Mouse (Mus musculus): Measurements from ENCODE around the gene Il4ra. TPM values are rescaled to one million over a fixed set of nuclear protein-coding genes. Genes with fewer than 3 reads are reported as not detected.

Gene Il4ra
- polyA plus RNA-seq, 1 experiment from 2014 or later, result 1.8 TPM

- Histone ChIP-seq H3K9ac (replicated peaks; ENCODE audit: low read length) (no peak overlapping the region), H3K36me3 (replicated peaks; ENCODE audit: control insufficient read depth, insufficient read depth, low read depth, low read length) (no peaks in the 10 kb centered on the region), H3K4me3 (ENCODE audit: low read depth, low read length) (no peak overlapping the region), H3K27ac (replicated peaks; ENCODE audit: low read depth, low read length) (no peak overlapping the region), H3K9me3 (replicated peaks; ENCODE audit: control insufficient read depth, low read length) (no peaks in the 10 kb centered on the region), H3K4me1 (ENCODE audit: control insufficient read depth, insufficient read depth, low read length) (no peaks in the 10 kb centered on the region), H3K4me2 (ENCODE audit: low read depth, low read length) (no peak overlapping the region), H3K27me3 (ENCODE audit: control insufficient read depth, insufficient read depth, low read length) (no peaks in the 10 kb centered on the region)
- WGBS, result 93% methylated on average over 1 of the region's 1 CpGs
- no peak for ATAC-seq (replicated peaks; ENCODE audit: insufficient number of reproducible peaks, low FRiP score, low TSS enrichment, low read depth)
- DNase-seq (ENCODE audit: low spot score), result no peak
Observed at GRCm38 (mm10) chr7:125541026-125541425, 10.9 kb upstream of the Il4ra start.

DNA sequence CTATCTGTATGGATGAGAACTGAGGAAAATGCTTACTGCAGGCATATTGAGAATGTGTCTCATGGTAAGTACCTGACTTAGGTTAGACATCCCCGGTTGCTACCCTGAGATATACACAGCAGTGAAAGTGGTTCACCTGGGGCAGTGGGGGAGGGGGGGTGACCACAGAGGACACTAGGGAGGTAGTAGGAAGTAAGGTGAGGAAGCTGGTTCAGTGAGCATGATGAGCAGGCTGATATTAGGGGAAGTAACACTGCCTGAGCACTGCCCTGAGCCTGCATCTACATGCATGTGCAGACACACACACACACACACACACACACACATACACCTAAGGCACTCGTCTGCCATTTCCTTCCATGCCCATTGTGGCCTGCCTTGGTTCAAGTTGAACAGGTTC is 10.1 kb upstream of the Il4ra start:
- H3K4me2 ChIP-seq (ENCODE audit: low read depth, low read length), result no peak overlapping the region
- 76% methylated on average over 2 of the region's 2 CpGs for WGBS
- ATAC-seq (replicated peaks; ENCODE audit: insufficient number of reproducible peaks, low FRiP score, low TSS enrichment, low read depth) (no peak), DNase-seq (ENCODE audit: low spot score) (no peak)
- H3K9me3 ChIP-seq (replicated peaks; ENCODE audit: control insufficient read depth, low read length), result no peaks in the 10 kb centered on the region
- no peak overlapping the region for H3K4me3 ChIP-seq (ENCODE audit: low read depth, low read length)
- no peak overlapping the region for H3K9ac ChIP-seq (replicated peaks; ENCODE audit: low read length)
- no peaks in the 10 kb centered on the region for H3K27me3 ChIP-seq (ENCODE audit: control insufficient read depth, insufficient read depth, low read length)
- no peaks in the 10 kb centered on the region for H3K4me1 ChIP-seq (ENCODE audit: control insufficient read depth, insufficient read depth, low read length)
- H3K36me3 ChIP-seq (replicated peaks; ENCODE audit: control insufficient read depth, insufficient read depth, low read depth, low read length), result no peaks in the 10 kb centered on the region
- no peak overlapping the region for H3K27ac ChIP-seq (replicated peaks; ENCODE audit: low read depth, low read length)

DNA sequence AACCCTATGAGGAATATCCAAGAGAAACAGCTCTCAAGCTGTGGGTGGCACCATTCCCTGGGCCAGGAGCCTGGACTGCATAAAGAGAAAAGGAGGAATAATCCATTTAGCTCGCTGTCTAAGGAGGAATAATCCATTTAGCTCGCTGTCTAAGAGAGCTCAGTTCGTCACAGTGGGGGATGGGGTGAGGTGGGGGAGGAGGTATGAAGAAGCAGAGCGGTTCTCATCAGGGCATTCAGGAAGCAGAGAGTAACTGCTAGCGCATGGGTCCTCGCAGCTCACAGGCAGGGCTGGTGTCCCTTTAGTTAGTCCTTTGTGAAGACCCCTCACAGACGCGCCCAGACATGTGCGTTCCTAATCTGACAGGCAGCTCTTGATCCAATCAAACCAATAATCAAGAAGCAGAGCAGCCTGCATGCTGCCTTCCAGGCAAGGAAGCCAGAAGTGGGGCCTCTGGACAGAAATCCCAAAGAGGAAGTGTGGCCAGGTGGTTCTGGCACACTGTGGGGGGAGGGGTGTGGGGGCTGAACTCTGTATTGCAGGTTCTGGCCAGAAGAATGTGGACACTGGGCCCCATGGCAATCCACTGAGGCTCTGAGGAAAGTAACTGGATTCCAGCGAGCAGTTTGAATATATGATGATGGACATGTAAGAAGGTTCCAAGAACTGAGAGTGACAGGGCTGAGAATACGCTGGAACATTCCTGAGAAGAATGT is 9.4 kb upstream of the Il4ra start:
- Histone ChIP-seq H3K9me3 (replicated peaks; ENCODE audit: control insufficient read depth, low read length) (no peaks in the 10 kb centered on the region), H3K36me3 (replicated peaks; ENCODE audit: control insufficient read depth, insufficient read depth, low read depth, low read length) (no peaks in the 10 kb centered on the region), H3K4me3 (ENCODE audit: low read depth, low read length) (no peak overlapping the region), H3K4me2 (ENCODE audit: low read depth, low read length) (no peak overlapping the region), H3K9ac (replicated peaks; ENCODE audit: low read length) (no peak overlapping the region), H3K4me1 (ENCODE audit: control insufficient read depth, insufficient read depth, low read length) (no peaks in the 10 kb centered on the region), H3K27ac (replicated peaks; ENCODE audit: low read depth, low read length) (no peak overlapping the region), H3K27me3 (ENCODE audit: control insufficient read depth, insufficient read depth, low read length) (no peaks in the 10 kb centered on the region)
- 56% methylated on average over 11 of the region's 11 CpGs for WGBS
- ATAC-seq (replicated peaks; ENCODE audit: insufficient number of reproducible peaks, low FRiP score, low TSS enrichment, low read depth), result 0 out of 2 replicates have a peak, but pooled peaks have one; percentile 34
- peak; percentile 14 for DNase-seq (ENCODE audit: low spot score)

GRCm38 (mm10) chr7:125543497-125543896 is 8.4 kb upstream of the Il4ra start:
- no peak for DNase-seq (ENCODE audit: low spot score)

GRCm38 (mm10) chr7:125545331-125545730 is 6.6 kb upstream of the Il4ra start:
- Histone ChIP-seq H3K4me1 (ENCODE audit: control insufficient read depth, insufficient read depth, low read length) (no peaks in the 10 kb centered on the region), H3K9ac (replicated peaks; ENCODE audit: low read length) (no peak overlapping the region), H3K4me3 (ENCODE audit: low read depth, low read length) (no peak overlapping the region), H3K36me3 (replicated peaks; ENCODE audit: control insufficient read depth, insufficient read depth, low read depth, low read length) (no peaks in the 10 kb centered on the region), H3K9me3 (replicated peaks; ENCODE audit: control insufficient read depth, low read length) (no peaks in the 10 kb centered on the region), H3K27me3 (ENCODE audit: control insufficient read depth, insufficient read depth, low read length) (no peaks in the 10 kb centered on the region), H3K27ac (replicated peaks; ENCODE audit: low read depth, low read length) (no peak overlapping the region), H3K4me2 (ENCODE audit: low read depth, low read length) (no peak overlapping the region)
- ATAC-seq (replicated peaks; ENCODE audit: insufficient number of reproducible peaks, low FRiP score, low TSS enrichment, low read depth) (no peak), DNase-seq (ENCODE audit: low spot score) (no peak)
- WGBS, result 90% methylated on average over 7 of the region's 7 CpGs

More at GRCm38 (mm10) chr7:125543497-125543896, 8.4 kb upstream of the Il4ra start:
- Histone ChIP-seq H3K4me3 (ENCODE audit: low read depth, low read length) (no peak overlapping the region), H3K36me3 (replicated peaks; ENCODE audit: control insufficient read depth, insufficient read depth, low read depth, low read length) (no peaks in the 10 kb centered on the region), H3K9ac (replicated peaks; ENCODE audit: low read length) (no peak overlapping the region), H3K27ac (replicated peaks; ENCODE audit: low read depth, low read length) (no peak overlapping the region), H3K4me2 (ENCODE audit: low read depth, low read length) (no peak overlapping the region), H3K9me3 (replicated peaks; ENCODE audit: control insufficient read depth, low read length) (no peaks in the 10 kb centered on the region), H3K4me1 (ENCODE audit: control insufficient read depth, insufficient read depth, low read length) (no peaks in the 10 kb centered on the region), H3K27me3 (ENCODE audit: control insufficient read depth, insufficient read depth, low read length) (no peaks in the 10 kb centered on the region)
- ATAC-seq (replicated peaks; ENCODE audit: insufficient number of reproducible peaks, low FRiP score, low TSS enrichment, low read depth), result no peak
- WGBS, result 86% methylated on average over 3 of the region's 3 CpGs

DNA sequence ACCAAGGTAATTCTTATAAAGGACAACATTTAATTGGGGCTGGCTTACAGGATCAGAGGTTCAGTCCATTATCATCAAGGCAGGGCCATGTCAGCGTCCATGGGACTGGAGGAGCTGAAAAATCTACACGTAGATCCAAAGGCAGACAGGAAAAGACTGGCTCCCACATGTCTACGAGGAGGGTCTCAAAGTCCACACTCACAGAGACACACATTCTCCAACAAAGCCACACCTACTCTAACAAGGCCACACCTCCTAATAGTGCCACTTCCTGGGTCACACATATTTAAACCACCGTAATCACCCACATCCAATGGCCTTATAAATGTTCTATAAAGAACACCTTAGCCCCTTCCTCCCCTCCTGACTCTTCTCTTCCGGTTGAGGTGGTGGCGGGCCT is 5.2 kb upstream of the Il4ra start:
- Histone ChIP-seq H3K4me1 (ENCODE audit: control insufficient read depth, insufficient read depth, low read length) (0 out of 2 replicates have a peak, but pooled peaks cover 2% of the 10 kb centered on the region), H3K36me3 (replicated peaks; ENCODE audit: control insufficient read depth, insufficient read depth, low read depth, low read length) (no peaks in the 10 kb centered on the region), H3K4me2 (ENCODE audit: low read depth, low read length) (no peak overlapping the region), H3K9ac (replicated peaks; ENCODE audit: low read length) (no peak overlapping the region), H3K27me3 (ENCODE audit: control insufficient read depth, insufficient read depth, low read length) (no peaks in the 10 kb centered on the region), H3K9me3 (replicated peaks; ENCODE audit: control insufficient read depth, low read length) (no peaks in the 10 kb centered on the region), H3K4me3 (ENCODE audit: low read depth, low read length) (no peak overlapping the region), H3K27ac (replicated peaks; ENCODE audit: low read depth, low read length) (no peak overlapping the region)
- 86% methylated on average over 6 of the region's 6 CpGs for WGBS
- ATAC-seq (replicated peaks; ENCODE audit: insufficient number of reproducible peaks, low FRiP score, low TSS enrichment, low read depth) (no peak), DNase-seq (ENCODE audit: low spot score) (no peak)

GRCm38 (mm10) chr7:125549916-125550315 is 2.0 kb upstream of the Il4ra start:
- no peaks in the 10 kb centered on the region for H3K9me3 ChIP-seq (replicated peaks; ENCODE audit: control insufficient read depth, low read length)
- H3K27ac ChIP-seq (replicated peaks; ENCODE audit: low read depth, low read length), result no peak overlapping the region

GRCm38 (mm10) chr7:125550881-125551381 is 989 bp upstream of the Il4ra start:
- Histone ChIP-seq H3K9me3 (replicated peaks; ENCODE audit: control insufficient read depth, low read length) (no peaks in the 10 kb centered on the region), H3K4me2 (ENCODE audit: low read depth, low read length) (no peak overlapping the region), H3K27me3 (ENCODE audit: control insufficient read depth, insufficient read depth, low read length) (peaks cover 3% of the 10 kb centered on the region; the same call in 1 of the 2 replicates), H3K9ac (replicated peaks; ENCODE audit: low read length) (no peak overlapping the region), H3K36me3 (replicated peaks; ENCODE audit: control insufficient read depth, insufficient read depth, low read depth, low read length) (no peaks in the 10 kb centered on the region), H3K4me1 (ENCODE audit: control insufficient read depth, insufficient read depth, low read length) (peaks cover 6% of the 10 kb centered on the region; the same call in 1 of the 2 replicates), H3K27ac (replicated peaks; ENCODE audit: low read depth, low read length) (no peak overlapping the region), H3K4me3 (ENCODE audit: low read depth, low read length) (no peak overlapping the region)
- 75% methylated on average over 6 of the region's 6 CpGs for WGBS
- DNase-seq (ENCODE audit: low spot score) (no peak), ATAC-seq (replicated peaks; ENCODE audit: insufficient number of reproducible peaks, low FRiP score, low TSS enrichment, low read depth) (no peak)

More at GRCm38 (mm10) chr7:125549916-125550315, 2.0 kb upstream of the Il4ra start:
- Histone ChIP-seq H3K4me3 (ENCODE audit: low read depth, low read length) (no peak overlapping the region), H3K9ac (replicated peaks; ENCODE audit: low read length) (no peak overlapping the region), H3K36me3 (replicated peaks; ENCODE audit: control insufficient read depth, insufficient read depth, low read depth, low read length) (no peaks in the 10 kb centered on the region), H3K27me3 (ENCODE audit: control insufficient read depth, insufficient read depth, low read length) (peaks cover 3% of the 10 kb centered on the region; the same call in 1 of the 2 replicates), H3K4me1 (ENCODE audit: control insufficient read depth, insufficient read depth, low read length) (peaks cover 6% of the 10 kb centered on the region; the same call in 1 of the 2 replicates), H3K4me2 (ENCODE audit: low read depth, low read length) (no peak overlapping the region)
- no peak for ATAC-seq (replicated peaks; ENCODE audit: insufficient number of reproducible peaks, low FRiP score, low TSS enrichment, low read depth)
- DNase-seq (ENCODE audit: low spot score), result no peak
- 86% methylated on average over 8 of the region's 8 CpGs for WGBS
